Mouse (Mus musculus): ENCODE results near the gene Golga2.

- TF ChIP-seq EP300 (IDR thresholded peaks at IDR 0.05; ENCODE audit: low read depth) (no peak), CTCF (IDR thresholded peaks at IDR 0.05; ENCODE audit: low read depth) (no peak)
Measured at GRCm38 (mm10) chr2:32258887-32259533, 28.2 kb upstream of the Golga2 start.

Measured in liver, postnatal 0 days (tissue).